Mouse (Mus musculus): ENCODE data around the gene Ndufa8. TPM values are rescaled to one million over a fixed set of nuclear protein-coding genes. Genes with fewer than 3 reads are reported as not detected.

Gene Ndufa8
- polyA plus RNA-seq, 1 experiment from 2014 or later: 335 TPM

GRCm38 (mm10) chr2:36032884-36033283 lies 16.3 kb downstream of the Ndufa8 start:
- no peak overlapping the region for H3K4me2 ChIP-seq (replicated peaks)
- no peak overlapping the region for H3K9ac ChIP-seq
- no peaks in the 10 kb centered on the region for H3K27me3 ChIP-seq (ENCODE audit: control insufficient read depth, insufficient read depth, low read length)
- peaks cover 31% of the 10 kb centered on the region for H3K36me3 ChIP-seq (replicated peaks; ENCODE audit: control insufficient read depth, insufficient read depth)
- no peak for ATAC-seq (ENCODE audit: low FRiP score)
- H3K27ac ChIP-seq: no peak overlapping the region
- no peaks in the 10 kb centered on the region for H3K9me3 ChIP-seq (ENCODE audit: control insufficient read depth, low read length)
- H3K4me3 ChIP-seq (replicated peaks; ENCODE audit: low read length): no peak overlapping the region
- no peak for DNase-seq (ENCODE audit: low spot score)
- no peaks in the 10 kb centered on the region for H3K4me1 ChIP-seq (replicated peaks; ENCODE audit: control insufficient read depth, insufficient read depth, low read length)
- WGBS: 82% methylated on average over 7 of the region's 7 CpGs

DNA sequence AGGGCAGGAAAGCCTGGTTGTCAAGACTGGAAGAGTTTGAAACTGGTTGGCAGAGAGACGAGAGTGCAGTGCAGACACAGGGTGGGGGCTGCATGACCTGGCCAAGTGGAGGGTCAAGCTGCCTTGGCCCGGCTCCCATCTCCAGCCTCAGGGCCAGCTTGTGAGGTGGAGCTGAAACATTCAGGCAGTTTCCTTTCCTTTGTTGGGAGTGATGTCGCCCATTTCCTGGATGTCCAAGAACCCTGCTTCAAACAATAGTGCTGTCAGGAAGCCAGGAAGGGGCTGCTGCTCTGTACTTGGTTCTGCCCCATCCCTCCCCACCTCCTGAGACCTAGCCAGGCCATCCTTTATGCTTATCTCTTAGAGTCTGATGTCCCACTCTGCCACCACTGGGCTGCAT lies 25.9 kb downstream of the Ndufa8 start:
- no peak for DNase-seq (ENCODE audit: low spot score)
- no peaks in the 10 kb centered on the region for H3K27me3 ChIP-seq (ENCODE audit: control insufficient read depth, insufficient read depth, low read length)
- H3K4me3 ChIP-seq (replicated peaks; ENCODE audit: low read length): no peak overlapping the region
- 70% methylated on average over 3 of the region's 3 CpGs for WGBS
- ATAC-seq (ENCODE audit: low FRiP score): no peak
- H3K36me3 ChIP-seq (replicated peaks; ENCODE audit: control insufficient read depth, insufficient read depth): no peaks in the 10 kb centered on the region
- no peak overlapping the region for H3K27ac ChIP-seq
- no peaks in the 10 kb centered on the region for H3K4me1 ChIP-seq (replicated peaks; ENCODE audit: control insufficient read depth, insufficient read depth, low read length)
- H3K4me2 ChIP-seq (replicated peaks): no peak overlapping the region
- no peak overlapping the region for H3K9ac ChIP-seq
- H3K9me3 ChIP-seq (ENCODE audit: control insufficient read depth, low read length): no peaks in the 10 kb centered on the region

DNA sequence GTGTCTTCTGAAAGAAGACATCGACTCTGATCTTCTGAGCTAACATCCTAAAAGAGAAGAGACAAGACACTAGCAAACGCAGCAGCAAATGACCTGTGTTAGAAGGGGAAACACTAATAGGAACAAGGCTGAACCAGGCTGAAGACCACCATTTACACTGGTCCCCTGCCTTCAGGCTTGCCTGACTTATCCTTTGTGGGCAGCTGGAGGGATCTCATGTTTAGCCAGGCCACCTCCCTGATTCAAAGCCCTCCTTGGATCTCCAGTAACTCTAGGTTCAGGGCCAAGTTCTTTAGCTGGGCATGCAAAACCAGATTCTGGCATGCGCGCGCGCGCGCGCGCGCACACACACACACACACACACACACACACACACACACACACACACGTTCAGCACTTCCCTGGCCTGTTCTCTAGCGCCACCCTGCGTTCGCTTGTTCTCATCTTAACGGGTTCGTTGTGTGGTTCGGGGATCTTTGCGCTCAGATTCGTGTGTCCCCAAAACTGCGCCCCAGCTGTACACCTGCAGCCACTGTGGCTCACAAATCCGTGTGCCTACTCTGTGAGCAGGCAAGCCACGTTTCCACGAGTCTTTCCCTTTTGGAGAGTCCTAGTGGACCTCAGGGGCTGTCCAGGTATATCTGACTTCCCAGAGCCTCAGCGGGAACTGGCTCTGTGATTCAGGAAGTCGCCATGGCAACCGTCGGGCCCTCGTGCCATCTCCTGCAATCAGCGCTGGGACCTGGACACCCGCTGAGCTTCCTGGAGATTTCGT lies 27.6 kb downstream of the Ndufa8 start:
- 8% methylated on average over 30 of the region's 32 CpGs for WGBS
- Histone ChIP-seq H3K36me3 (replicated peaks; ENCODE audit: control insufficient read depth, insufficient read depth) (no peaks in the 10 kb centered on the region), H3K27me3 (ENCODE audit: control insufficient read depth, insufficient read depth, low read length) (no peaks in the 10 kb centered on the region), H3K9me3 (ENCODE audit: control insufficient read depth, low read length) (no peaks in the 10 kb centered on the region), H3K4me3 (replicated peaks; ENCODE audit: low read length) (peak overlapping the region; percentile 22), H3K4me2 (replicated peaks) (peak overlapping the region; percentile 57), H3K4me1 (replicated peaks; ENCODE audit: control insufficient read depth, insufficient read depth, low read length) (no peaks in the 10 kb centered on the region), H3K9ac (no peak overlapping the region), H3K27ac (no peak overlapping the region)
- DNase-seq (ENCODE audit: low spot score) (peak; percentile 88), ATAC-seq (ENCODE audit: low FRiP score) (peak; percentile 76)

GRCm38 (mm10) chr2:36013010-36013409 lies 36.2 kb downstream of the Ndufa8 start:
- no peaks in the 10 kb centered on the region for H3K9me3 ChIP-seq (ENCODE audit: control insufficient read depth, low read length)
- H3K36me3 ChIP-seq (replicated peaks; ENCODE audit: control insufficient read depth, insufficient read depth): no peaks in the 10 kb centered on the region
- 56% methylated on average over 12 of the region's 12 CpGs for WGBS
- peaks cover 7% of the 10 kb centered on the region; the same call in 1 of the 2 replicates for H3K4me1 ChIP-seq (replicated peaks; ENCODE audit: control insufficient read depth, insufficient read depth, low read length)
- H3K9ac ChIP-seq: no peak overlapping the region
- ATAC-seq (ENCODE audit: low FRiP score) (no peak), DNase-seq (ENCODE audit: low spot score) (no peak)
- no peak overlapping the region for H3K4me3 ChIP-seq (replicated peaks; ENCODE audit: low read length)
- H3K27ac ChIP-seq: no peak overlapping the region
- peaks cover 12% of the 10 kb centered on the region for H3K27me3 ChIP-seq (ENCODE audit: control insufficient read depth, insufficient read depth, low read length)
- H3K4me2 ChIP-seq (replicated peaks): no peak overlapping the region

- Histone ChIP-seq H3K9ac (peak overlapping the region; percentile 61), H3K36me3 (replicated peaks; ENCODE audit: control insufficient read depth, insufficient read depth) (no peaks in the 10 kb centered on the region), H3K9me3 (ENCODE audit: control insufficient read depth, low read length) (no peaks in the 10 kb centered on the region), H3K27me3 (ENCODE audit: control insufficient read depth, insufficient read depth, low read length) (peaks cover 12% of the 10 kb centered on the region), H3K4me2 (replicated peaks) (peak overlapping the region; percentile 84), H3K4me1 (replicated peaks; ENCODE audit: control insufficient read depth, insufficient read depth, low read length) (peaks cover 7% of the 10 kb centered on the region; the same call in 1 of the 2 replicates), H3K27ac (no peak overlapping the region), H3K4me3 (replicated peaks; ENCODE audit: low read length) (peak overlapping the region; percentile 41)
- DNase-seq (ENCODE audit: low spot score) (no peak), ATAC-seq (ENCODE audit: low FRiP score) (no peak)
- WGBS: under 1% methylated on average over 44 of the region's 44 CpGs
Measured at GRCm38 (mm10) chr2:36011331-36011825, 37.8 kb downstream of the Ndufa8 start.

- ATAC-seq (ENCODE audit: low FRiP score) (no peak), DNase-seq (ENCODE audit: low spot score) (no peak)
- 48% methylated on average over 8 of the region's 8 CpGs for WGBS
- Histone ChIP-seq H3K36me3 (replicated peaks; ENCODE audit: control insufficient read depth, insufficient read depth) (no peaks in the 10 kb centered on the region), H3K27me3 (ENCODE audit: control insufficient read depth, insufficient read depth, low read length) (peaks cover 12% of the 10 kb centered on the region), H3K4me3 (replicated peaks; ENCODE audit: low read length) (0 out of 2 replicates have a peak overlapping the region, but pooled peaks have one; percentile 41), H3K9me3 (ENCODE audit: control insufficient read depth, low read length) (no peaks in the 10 kb centered on the region), H3K4me2 (replicated peaks) (peak overlapping the region; percentile 84), H3K27ac (no peak overlapping the region), H3K4me1 (replicated peaks; ENCODE audit: control insufficient read depth, insufficient read depth, low read length) (peaks cover 7% of the 10 kb centered on the region; the same call in 1 of the 2 replicates), H3K9ac (no peak overlapping the region)
Measured at GRCm38 (mm10) chr2:36010579-36010978, 38.6 kb downstream of the Ndufa8 start.

DNA sequence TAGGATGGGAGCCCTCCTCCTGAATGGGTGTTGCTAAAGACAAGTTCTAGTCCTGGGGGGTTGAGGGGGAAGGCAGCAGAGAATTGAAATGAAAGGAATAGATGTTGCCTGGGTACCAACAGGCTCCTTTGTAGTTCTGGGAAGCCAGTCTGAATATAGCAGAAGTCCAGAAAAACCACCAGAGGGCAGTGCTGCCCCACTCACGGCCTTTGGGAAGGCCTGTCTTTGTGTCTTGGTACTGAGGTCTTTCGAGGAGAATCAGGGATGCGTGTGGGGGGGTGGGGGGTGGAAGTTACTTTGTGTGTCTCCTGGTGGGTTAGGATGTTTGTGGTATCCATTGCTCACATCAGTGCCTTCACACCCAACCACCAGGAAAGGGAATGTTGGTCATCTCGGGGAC lies 39.8 kb downstream of the Ndufa8 start:
- WGBS: 25% methylated on average over 4 of the region's 4 CpGs
- H3K4me2 ChIP-seq (replicated peaks): no peak overlapping the region
- H3K4me1 ChIP-seq (replicated peaks; ENCODE audit: control insufficient read depth, insufficient read depth, low read length): peaks cover 7% of the 10 kb centered on the region; the same call in 1 of the 2 replicates
- no peaks in the 10 kb centered on the region for H3K9me3 ChIP-seq (ENCODE audit: control insufficient read depth, low read length)
- ATAC-seq (ENCODE audit: low FRiP score) (peak; percentile 67), DNase-seq (ENCODE audit: low spot score) (peak; percentile 91)
- no peak overlapping the region for H3K27ac ChIP-seq
- H3K36me3 ChIP-seq (replicated peaks; ENCODE audit: control insufficient read depth, insufficient read depth): no peaks in the 10 kb centered on the region
- no peak overlapping the region for H3K4me3 ChIP-seq (replicated peaks; ENCODE audit: low read length)
- no peak overlapping the region for H3K9ac ChIP-seq
- H3K27me3 ChIP-seq (ENCODE audit: control insufficient read depth, insufficient read depth, low read length): peaks cover 12% of the 10 kb centered on the region

GRCm38 (mm10) chr2:36008071-36008470 lies 41.1 kb downstream of the Ndufa8 start:
- H3K4me3 ChIP-seq (replicated peaks; ENCODE audit: low read length): no peak overlapping the region
- H3K4me2 ChIP-seq (replicated peaks): no peak overlapping the region
- H3K36me3 ChIP-seq (replicated peaks; ENCODE audit: control insufficient read depth, insufficient read depth): no peaks in the 10 kb centered on the region
- 33% methylated on average over 1 of the region's 1 CpGs for WGBS
- peaks cover 12% of the 10 kb centered on the region for H3K27me3 ChIP-seq (ENCODE audit: control insufficient read depth, insufficient read depth, low read length)
- H3K9me3 ChIP-seq (ENCODE audit: control insufficient read depth, low read length): no peaks in the 10 kb centered on the region
- no peak overlapping the region for H3K9ac ChIP-seq
- no peak overlapping the region for H3K27ac ChIP-seq
- H3K4me1 ChIP-seq (replicated peaks; ENCODE audit: control insufficient read depth, insufficient read depth, low read length): peaks cover 7% of the 10 kb centered on the region; the same call in 1 of the 2 replicates
- no peak for ATAC-seq (ENCODE audit: low FRiP score)
- peak; percentile 75 for DNase-seq (ENCODE audit: low spot score)

DNA sequence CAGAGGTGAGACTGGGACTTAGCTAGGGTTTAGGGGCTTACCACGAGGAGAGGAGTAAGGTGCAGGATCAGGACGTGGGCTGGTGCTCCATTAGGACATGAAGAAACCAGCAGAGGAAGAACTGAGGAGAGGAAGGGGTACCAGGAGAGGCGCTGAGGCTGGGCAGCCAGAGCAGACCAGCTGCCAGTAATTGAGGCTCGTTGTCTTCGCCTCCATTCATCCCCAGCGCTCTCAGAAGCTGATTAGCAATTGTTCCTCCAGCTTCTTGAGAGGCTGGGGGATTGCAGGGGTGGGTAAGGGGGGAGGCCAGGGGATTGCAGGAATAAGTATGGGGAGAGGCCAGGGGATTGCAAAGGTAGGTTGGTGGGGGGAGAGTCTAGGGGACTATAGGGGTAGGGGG lies 47.0 kb downstream of the Ndufa8 start:
- Histone ChIP-seq H3K4me1 (replicated peaks; ENCODE audit: control insufficient read depth, insufficient read depth, low read length) (no peaks in the 10 kb centered on the region), H3K27ac (no peak overlapping the region), H3K9me3 (ENCODE audit: control insufficient read depth, low read length) (no peaks in the 10 kb centered on the region), H3K4me3 (replicated peaks; ENCODE audit: low read length) (no peak overlapping the region), H3K9ac (no peak overlapping the region), H3K36me3 (replicated peaks; ENCODE audit: control insufficient read depth, insufficient read depth) (no peaks in the 10 kb centered on the region), H3K27me3 (ENCODE audit: control insufficient read depth, insufficient read depth, low read length) (no peaks in the 10 kb centered on the region), H3K4me2 (replicated peaks) (no peak overlapping the region)
- WGBS: 46% methylated on average over 6 of the region's 6 CpGs
- no peak for DNase-seq (ENCODE audit: low spot score)
- no peak for ATAC-seq (ENCODE audit: low FRiP score)

Measured in hindbrain, embryonic 14.5 days (tissue).